Mouse (Mus musculus): ENCODE data around the gene Olfr1264. TPM values are rescaled to one million over a fixed set of nuclear protein-coding genes. Genes with fewer than 3 reads are reported as not detected.

Olfr1264 gene
- polyA plus RNA-seq (2016; fragmentation: Nextera tagmentation; extraction: Ambion mirVana), result not detected in 2 replicates

- Histone ChIP-seq H3K9me3 (no peaks in the 10 kb centered on the region), H3K27me3 (ENCODE audit: insufficient read depth, poor library complexity, severe bottlenecking) (no peaks in the 10 kb centered on the region), H3K4me1 (no peaks in the 10 kb centered on the region), H3K36me3 (no peaks in the 10 kb centered on the region), H3K4me3 (no peak within 1 kb of the TSS), H3K27ac (no peak within 1 kb of the TSS)
- WGBS, result 63% methylated on average over 2 of the region's 2 CpGs
- DNase-seq (ENCODE audit: low spot score), result no peak
Observed at GRCm38 (mm10) chr2:90025477-90025876, at the start of gene Olfr1264. Gene Olfr1264, minus strand, starts transcription at chr2:90025577.

- no peak overlapping the region for H3K27ac ChIP-seq
- WGBS, result 65% methylated on average over 2 of the region's 2 CpGs
- no peaks in the 10 kb centered on the region for H3K9me3 ChIP-seq
- DNase-seq (ENCODE audit: low spot score), result no peak
- H3K4me1 ChIP-seq, result no peaks in the 10 kb centered on the region
- no peak overlapping the region for H3K4me3 ChIP-seq
- H3K27me3 ChIP-seq (ENCODE audit: insufficient read depth, poor library complexity, severe bottlenecking), result no peaks in the 10 kb centered on the region
- H3K36me3 ChIP-seq, result no peaks in the 10 kb centered on the region
Observed at GRCm38 (mm10) chr2:90070065-90070464, 44.7 kb upstream of the Olfr1264 start.

GRCm38 (mm10) chr2:90063494-90063893, 38.1 kb upstream of the Olfr1264 start, which contains the start of gene Olfr140:
Gene Olfr140, minus strand, starts transcription at chr2:90063594.
- no peaks in the 10 kb centered on the region for H3K4me1 ChIP-seq
- no peak for DNase-seq (ENCODE audit: low spot score)
- H3K9me3 ChIP-seq, result no peaks in the 10 kb centered on the region
- H3K27ac ChIP-seq, result no peak within 1 kb of the TSS
- H3K4me3 ChIP-seq, result no peak within 1 kb of the TSS
- no peaks in the 10 kb centered on the region for H3K36me3 ChIP-seq
- no peaks in the 10 kb centered on the region for H3K27me3 ChIP-seq (ENCODE audit: insufficient read depth, poor library complexity, severe bottlenecking)

- H3K27ac ChIP-seq, result no peak within 1 kb of the TSS
- no peak for DNase-seq (ENCODE audit: low spot score)
- H3K27me3 ChIP-seq (ENCODE audit: insufficient read depth, poor library complexity, severe bottlenecking), result no peaks in the 10 kb centered on the region
- H3K4me3 ChIP-seq, result no peak within 1 kb of the TSS
- no peaks in the 10 kb centered on the region for H3K4me1 ChIP-seq
- H3K36me3 ChIP-seq, result no peaks in the 10 kb centered on the region
- H3K9me3 ChIP-seq, result no peaks in the 10 kb centered on the region
Observed at GRCm38 (mm10) chr2:90035037-90035436, 9.7 kb upstream of the Olfr1264 start, which contains the start of gene Olfr1265. Gene Olfr1265, plus strand, starts transcription at chr2:90035337.

- Histone ChIP-seq H3K4me3 (no peak within 1 kb of the TSS), H3K27me3 (ENCODE audit: insufficient read depth, poor library complexity, severe bottlenecking) (no peaks in the 10 kb centered on the region), H3K4me1 (no peaks in the 10 kb centered on the region), H3K9me3 (no peaks in the 10 kb centered on the region), H3K27ac (no peak within 1 kb of the TSS), H3K36me3 (no peaks in the 10 kb centered on the region)
- DNase-seq (ENCODE audit: low spot score), result no peak
- WGBS, result 80% methylated on average over 2 of the region's 2 CpGs
Observed at GRCm38 (mm10) chr2:90011831-90012230, 13.5 kb downstream of the Olfr1264 start, which contains the start of gene Olfr1263. Gene Olfr1263, plus strand, starts transcription at chr2:90012131.

GRCm38 (mm10) chr2:89999845-90000244, 25.5 kb downstream of the Olfr1264 start, which contains the start of gene Olfr1262:
Gene Olfr1262, plus strand, starts transcription at chr2:90000145.
- H3K4me3 ChIP-seq, result no peak within 1 kb of the TSS
- H3K27ac ChIP-seq, result no peak within 1 kb of the TSS
- no peaks in the 10 kb centered on the region for H3K9me3 ChIP-seq
- no peaks in the 10 kb centered on the region for H3K36me3 ChIP-seq
- H3K4me1 ChIP-seq, result no peaks in the 10 kb centered on the region
- H3K27me3 ChIP-seq (ENCODE audit: insufficient read depth, poor library complexity, severe bottlenecking), result no peaks in the 10 kb centered on the region
- no peak for DNase-seq (ENCODE audit: low spot score)

GRCm38 (mm10) chr2:89990921-89991320, 34.5 kb downstream of the Olfr1264 start, which contains the start of gene Olfr1261:
Gene Olfr1261, plus strand, starts transcription at chr2:89991221.
- H3K4me1 ChIP-seq, result no peaks in the 10 kb centered on the region
- H3K4me3 ChIP-seq, result no peak within 1 kb of the TSS
- H3K27ac ChIP-seq, result no peak within 1 kb of the TSS
- H3K36me3 ChIP-seq, result no peaks in the 10 kb centered on the region
- DNase-seq (ENCODE audit: low spot score), result no peak
- H3K27me3 ChIP-seq (ENCODE audit: insufficient read depth, poor library complexity, severe bottlenecking), result no peaks in the 10 kb centered on the region
- H3K9me3 ChIP-seq, result no peaks in the 10 kb centered on the region

GRCm38 (mm10) chr2:89977709-89978108, 47.7 kb downstream of the Olfr1264 start:
- DNase-seq (ENCODE audit: low spot score), result no peak
- no peaks in the 10 kb centered on the region for H3K4me1 ChIP-seq
- H3K36me3 ChIP-seq, result no peaks in the 10 kb centered on the region
- H3K4me3 ChIP-seq, result no peak overlapping the region
- WGBS, result 79% methylated on average over 2 of the region's 2 CpGs
- H3K27me3 ChIP-seq (ENCODE audit: insufficient read depth, poor library complexity, severe bottlenecking), result no peaks in the 10 kb centered on the region
- no peak overlapping the region for H3K27ac ChIP-seq
- H3K9me3 ChIP-seq, result no peaks in the 10 kb centered on the region

GRCm38 (mm10) chr2:89974184-89974583, 51.2 kb downstream of the Olfr1264 start, which contains the start of gene Olfr1260:
Gene Olfr1260, plus strand, starts transcription at chr2:89974340.
- no peak for DNase-seq (ENCODE audit: low spot score)
- Histone ChIP-seq H3K27ac (no peak within 1 kb of the TSS), H3K4me1 (no peaks in the 10 kb centered on the region), H3K4me3 (no peak within 1 kb of the TSS), H3K36me3 (no peaks in the 10 kb centered on the region), H3K27me3 (ENCODE audit: insufficient read depth, poor library complexity, severe bottlenecking) (no peaks in the 10 kb centered on the region), H3K9me3 (no peaks in the 10 kb centered on the region)
- WGBS, result 77% methylated on average over 2 of the region's 2 CpGs

Other genes starting within 250 kb of the Olfr1264 start
- gene Olfr1254, start 232.0 kb downstream of the Olfr1264 start, polyA plus RNA-seq (2016; fragmentation: Nextera tagmentation; extraction: Ambion mirVana), result not detected in 2 replicates
- gene Olfr1255, start 213.5 kb downstream of the Olfr1264 start, polyA plus RNA-seq (2016; fragmentation: Nextera tagmentation; extraction: Ambion mirVana), result not detected in 2 replicates
- gene Olfr1256, start 184.0 kb downstream of the Olfr1264 start, polyA plus RNA-seq (2016; fragmentation: Nextera tagmentation; extraction: Ambion mirVana), result not detected in 2 replicates
- not detected in 2 replicates for gene Olfr48, start 177.4 kb downstream of the Olfr1264 start, polyA plus RNA-seq (2016; fragmentation: Nextera tagmentation; extraction: Ambion mirVana)
- not detected in 2 replicates for gene Olfr1257, start 147.1 kb downstream of the Olfr1264 start, polyA plus RNA-seq (2016; fragmentation: Nextera tagmentation; extraction: Ambion mirVana)
- not detected in 2 replicates for gene Olfr1258, start 98.3 kb downstream of the Olfr1264 start, polyA plus RNA-seq (2016; fragmentation: Nextera tagmentation; extraction: Ambion mirVana)
- not detected in 2 replicates for gene Olfr1259, start 76.9 kb downstream of the Olfr1264 start, polyA plus RNA-seq (2016; fragmentation: Nextera tagmentation; extraction: Ambion mirVana)
- not detected in 2 replicates for gene Olfr1260, start 51.2 kb downstream of the Olfr1264 start, polyA plus RNA-seq (2016; fragmentation: Nextera tagmentation; extraction: Ambion mirVana)
- gene Olfr1261, start 34.4 kb downstream of the Olfr1264 start, polyA plus RNA-seq (2016; fragmentation: Nextera tagmentation; extraction: Ambion mirVana), result not detected in 2 replicates
- gene Olfr1262, start 25.4 kb downstream of the Olfr1264 start, polyA plus RNA-seq (2016; fragmentation: Nextera tagmentation; extraction: Ambion mirVana), result not detected in 2 replicates
- not detected in 2 replicates for gene Olfr1263, start 13.4 kb downstream of the Olfr1264 start, polyA plus RNA-seq (2016; fragmentation: Nextera tagmentation; extraction: Ambion mirVana)
- gene Olfr1265, start 9.8 kb upstream of the Olfr1264 start, polyA plus RNA-seq (2016; fragmentation: Nextera tagmentation; extraction: Ambion mirVana), result not detected in 2 replicates
- gene Olfr140, start 38.0 kb upstream of the Olfr1264 start, polyA plus RNA-seq (2016; fragmentation: Nextera tagmentation; extraction: Ambion mirVana), result not detected in 2 replicates
- not detected in 2 replicates for gene Olfr1269, start 95.8 kb upstream of the Olfr1264 start, polyA plus RNA-seq (2016; fragmentation: Nextera tagmentation; extraction: Ambion mirVana)
- gene Olfr32, start 116.7 kb upstream of the Olfr1264 start, polyA plus RNA-seq (2016; fragmentation: Nextera tagmentation; extraction: Ambion mirVana), result not detected in 2 replicates
- not detected in 2 replicates for gene Olfr1270, start 127.5 kb upstream of the Olfr1264 start, polyA plus RNA-seq (2016; fragmentation: Nextera tagmentation; extraction: Ambion mirVana)
- not detected in 2 replicates for gene Olfr1506, start 198.9 kb upstream of the Olfr1264 start, polyA plus RNA-seq (2016; fragmentation: Nextera tagmentation; extraction: Ambion mirVana)
- gene Olfr142, start 232.0 kb upstream of the Olfr1264 start, polyA plus RNA-seq (2016; fragmentation: Nextera tagmentation; extraction: Ambion mirVana), result not detected in 2 replicates
- gene Olfr1271, start 245.5 kb upstream of the Olfr1264 start, polyA plus RNA-seq (2016; fragmentation: Nextera tagmentation; extraction: Ambion mirVana), result not detected in 2 replicates

Measured in heart, embryonic 10.5 days (tissue).